Mouse (Mus musculus): ENCODE results near the gene Wnt5b. TPM values are rescaled to one million over a fixed set of nuclear protein-coding genes. Genes with fewer than 3 reads are reported as not detected.

The Wnt5b gene
- polyA plus RNA-seq (2015; fragmentation: Nextera tagmentation; extraction: Ambion mirVana): 6.2 and 6.4 TPM in 2 replicates

DNA sequence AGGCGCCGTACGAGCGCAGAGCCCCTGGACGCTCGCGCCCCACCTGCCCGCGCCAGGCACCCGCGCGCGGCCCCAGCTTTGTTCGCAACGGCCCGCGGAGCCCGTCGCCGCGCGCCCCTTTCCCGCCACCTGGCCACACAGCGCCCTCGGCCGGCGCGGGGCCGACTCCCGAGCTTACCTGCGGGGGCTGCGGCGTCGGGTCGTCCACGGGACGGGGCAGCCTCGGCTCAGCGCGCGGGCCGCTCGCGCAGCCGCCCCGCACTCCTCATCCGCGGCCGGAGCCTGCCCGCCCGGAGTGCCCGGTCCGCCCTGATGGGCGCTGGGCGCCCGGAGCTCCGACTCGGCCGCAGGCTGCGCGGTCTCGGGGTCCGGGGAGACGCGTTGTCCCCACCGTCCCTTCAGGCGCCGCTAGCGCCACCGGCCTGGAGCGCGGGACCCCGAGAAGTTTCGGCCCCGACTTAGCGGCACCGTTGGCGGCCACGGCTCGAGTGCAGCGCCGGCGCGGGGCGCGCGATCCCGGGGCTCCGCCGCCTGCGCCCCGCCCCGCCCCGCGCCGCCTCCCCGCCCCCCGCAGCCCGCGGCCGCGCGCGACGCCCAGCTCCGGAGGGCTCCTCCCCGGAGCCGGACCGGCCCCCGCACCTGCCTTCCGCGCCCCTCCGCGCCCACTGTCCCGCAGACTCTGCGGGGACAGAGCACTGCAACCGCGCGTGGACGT is at the start of gene Wnt5b:
Gene Wnt5b, minus strand, starts transcription at position 545 of the 715 bp plus-strand sequence.
- Histone ChIP-seq H3K9me3 (replicated peaks; ENCODE audit: control insufficient read depth, low read length) (no peaks in the 10 kb centered on the region), H3K4me2 (ENCODE audit: low read depth, low read length) (peak within 1 kb of the TSS; percentile 97), H3K4me3 (replicated peaks; ENCODE audit: low read length) (peak within 1 kb of the TSS; percentile 69), H3K9ac (ENCODE audit: low read length) (peak within 1 kb of the TSS; percentile 81), H3K27ac (ENCODE audit: low read length) (no peak within 1 kb of the TSS), H3K27me3 (ENCODE audit: control insufficient read depth, insufficient read depth, low read length) (no peaks in the 10 kb centered on the region), H3K36me3 (ENCODE audit: control insufficient read depth, insufficient read depth, low read length) (no peaks in the 10 kb centered on the region), H3K4me1 (ENCODE audit: control insufficient read depth, insufficient read depth, low read length) (0 out of 2 replicates have a peak, but pooled peaks cover 5% of the 10 kb centered on the region)
- WGBS: 1% methylated on average over 113 of the region's 120 CpGs
- peak; percentile 68; the same call in 1 of the 2 replicates for ATAC-seq (ENCODE audit: insufficient read depth, low FRiP score)

DNA sequence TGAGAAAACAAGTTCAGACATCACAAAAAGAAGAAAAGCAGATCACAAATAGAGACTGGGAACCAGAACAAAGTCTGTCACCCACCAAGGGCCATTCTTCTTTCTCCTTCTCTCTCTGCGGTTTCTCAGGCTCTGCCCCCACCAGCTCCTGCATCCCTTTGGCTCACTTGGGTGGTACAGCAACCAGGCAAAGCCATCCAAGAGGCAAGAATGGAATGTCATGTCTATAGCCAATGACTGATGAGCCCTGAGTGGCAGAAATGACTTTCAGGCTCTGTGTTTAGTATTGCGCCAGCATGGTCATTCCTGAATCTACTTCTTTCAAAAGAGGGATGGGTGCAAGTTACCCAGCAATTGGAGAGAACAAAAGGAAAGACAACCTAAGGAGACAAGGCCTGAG is 46.7 kb upstream of the Wnt5b start:
- no peak for ATAC-seq (ENCODE audit: insufficient read depth, low FRiP score)
- no peak overlapping the region for H3K9ac ChIP-seq (ENCODE audit: low read length)
- H3K36me3 ChIP-seq (ENCODE audit: control insufficient read depth, insufficient read depth, low read length): no peaks in the 10 kb centered on the region
- no peaks in the 10 kb centered on the region for H3K9me3 ChIP-seq (replicated peaks; ENCODE audit: control insufficient read depth, low read length)
- no peak overlapping the region for H3K4me2 ChIP-seq (ENCODE audit: low read depth, low read length)
- 71% methylated on average over 2 of the region's 2 CpGs for WGBS
- H3K27ac ChIP-seq (ENCODE audit: low read length): peak overlapping the region; percentile 35
- H3K27me3 ChIP-seq (ENCODE audit: control insufficient read depth, insufficient read depth, low read length): no peaks in the 10 kb centered on the region
- peaks cover 9% of the 10 kb centered on the region for H3K4me1 ChIP-seq (ENCODE audit: control insufficient read depth, insufficient read depth, low read length)
- H3K4me3 ChIP-seq (replicated peaks; ENCODE audit: low read length): no peak overlapping the region

DNA sequence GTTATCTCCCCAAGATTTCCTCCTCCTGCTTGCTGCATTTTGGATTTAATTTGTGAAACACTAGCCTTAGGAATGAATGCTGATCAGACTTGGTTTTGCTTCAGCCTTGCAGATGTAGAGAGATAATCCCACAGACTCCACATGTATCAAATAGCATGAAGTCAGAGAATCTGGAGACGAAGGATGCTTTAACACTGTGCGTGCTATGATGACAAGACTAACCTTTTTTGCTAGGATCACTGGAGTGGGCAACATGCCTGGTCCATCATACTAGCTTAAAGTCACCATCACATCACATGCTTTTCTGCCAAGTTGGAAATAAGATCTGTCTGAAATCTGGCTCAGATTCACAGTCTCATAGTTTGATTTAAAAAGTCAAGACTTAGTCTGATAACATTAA is 43.8 kb upstream of the Wnt5b start:
- no peak overlapping the region for H3K27ac ChIP-seq (ENCODE audit: low read length)
- 71% methylated on average over 2 of the region's 2 CpGs for WGBS
- H3K4me2 ChIP-seq (ENCODE audit: low read depth, low read length): no peak overlapping the region
- H3K9ac ChIP-seq (ENCODE audit: low read length): no peak overlapping the region
- peaks cover 13% of the 10 kb centered on the region for H3K4me1 ChIP-seq (ENCODE audit: control insufficient read depth, insufficient read depth, low read length)
- ATAC-seq (ENCODE audit: insufficient read depth, low FRiP score): no peak
- H3K36me3 ChIP-seq (ENCODE audit: control insufficient read depth, insufficient read depth, low read length): no peaks in the 10 kb centered on the region
- no peaks in the 10 kb centered on the region for H3K27me3 ChIP-seq (ENCODE audit: control insufficient read depth, insufficient read depth, low read length)
- H3K9me3 ChIP-seq (replicated peaks; ENCODE audit: control insufficient read depth, low read length): no peaks in the 10 kb centered on the region
- no peak overlapping the region for H3K4me3 ChIP-seq (replicated peaks; ENCODE audit: low read length)

DNA sequence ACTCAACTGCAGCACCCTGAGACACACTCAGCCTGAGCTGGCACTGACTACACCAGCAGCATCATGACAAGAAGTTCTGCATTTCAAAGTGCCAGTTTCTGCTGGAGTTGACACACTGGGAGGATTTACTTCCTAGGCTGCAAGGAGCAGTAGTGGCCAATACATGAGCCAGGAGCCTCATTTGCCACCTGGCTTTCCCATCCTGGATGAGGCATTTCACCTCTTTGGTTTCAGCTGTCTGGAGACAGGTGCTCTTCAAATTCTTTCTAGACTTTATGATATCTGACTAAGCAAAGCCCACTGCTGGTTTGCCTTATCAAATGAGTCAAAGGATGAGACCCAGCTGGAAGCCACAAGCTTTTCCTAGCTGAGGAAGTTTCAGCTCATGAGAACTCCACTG is 43.3 kb upstream of the Wnt5b start:
- peaks cover 13% of the 10 kb centered on the region for H3K4me1 ChIP-seq (ENCODE audit: control insufficient read depth, insufficient read depth, low read length)
- no peak overlapping the region for H3K27ac ChIP-seq (ENCODE audit: low read length)
- H3K9me3 ChIP-seq (replicated peaks; ENCODE audit: control insufficient read depth, low read length): no peaks in the 10 kb centered on the region
- no peak overlapping the region for H3K4me2 ChIP-seq (ENCODE audit: low read depth, low read length)
- H3K27me3 ChIP-seq (ENCODE audit: control insufficient read depth, insufficient read depth, low read length): no peaks in the 10 kb centered on the region
- H3K4me3 ChIP-seq (replicated peaks; ENCODE audit: low read length): no peak overlapping the region
- H3K36me3 ChIP-seq (ENCODE audit: control insufficient read depth, insufficient read depth, low read length): no peaks in the 10 kb centered on the region
- ATAC-seq (ENCODE audit: insufficient read depth, low FRiP score): no peak
- H3K9ac ChIP-seq (ENCODE audit: low read length): no peak overlapping the region

DNA sequence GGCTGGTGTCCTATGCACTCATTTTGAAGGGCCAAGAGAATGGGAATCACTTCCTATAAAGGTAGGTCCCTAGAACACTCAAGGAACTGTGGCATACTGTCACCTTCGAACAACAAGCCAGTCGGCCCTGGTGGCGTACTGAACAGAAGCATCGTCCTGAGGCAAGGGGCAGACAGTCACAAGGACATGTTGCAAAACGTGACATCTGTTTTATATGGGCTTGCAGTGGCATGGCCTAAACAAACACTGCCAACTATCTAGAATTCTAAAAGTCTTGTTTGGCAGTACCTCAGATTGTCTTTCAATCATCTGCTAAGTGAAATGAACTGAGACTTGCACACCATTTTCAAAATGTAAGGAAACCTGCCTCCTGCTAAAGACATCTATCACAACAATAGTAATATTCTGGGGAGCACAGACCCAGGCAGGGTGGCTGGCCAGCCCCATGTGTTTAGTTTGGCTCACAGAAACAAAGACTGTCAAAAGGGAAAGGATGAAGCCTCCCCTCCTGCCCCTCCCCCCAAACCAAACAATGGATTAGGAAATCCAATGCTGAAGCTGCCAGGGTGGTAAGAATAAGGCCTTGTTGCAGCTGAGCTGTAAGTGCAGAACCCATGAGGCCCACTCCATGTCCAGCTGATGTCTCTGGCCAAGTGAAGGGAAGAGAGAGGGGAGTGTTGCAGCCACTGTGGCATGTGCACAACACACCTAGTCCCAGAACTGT is 41.7 kb upstream of the Wnt5b start:
- 70% methylated on average over 5 of the region's 5 CpGs for WGBS
- Histone ChIP-seq H3K36me3 (ENCODE audit: control insufficient read depth, insufficient read depth, low read length) (no peaks in the 10 kb centered on the region), H3K9me3 (replicated peaks; ENCODE audit: control insufficient read depth, low read length) (no peaks in the 10 kb centered on the region), H3K27me3 (ENCODE audit: control insufficient read depth, insufficient read depth, low read length) (no peaks in the 10 kb centered on the region), H3K4me2 (ENCODE audit: low read depth, low read length) (no peak overlapping the region), H3K4me1 (ENCODE audit: control insufficient read depth, insufficient read depth, low read length) (peaks cover 13% of the 10 kb centered on the region), H3K9ac (ENCODE audit: low read length) (no peak overlapping the region), H3K4me3 (replicated peaks; ENCODE audit: low read length) (no peak overlapping the region), H3K27ac (ENCODE audit: low read length) (no peak overlapping the region)
- no peak for ATAC-seq (ENCODE audit: insufficient read depth, low FRiP score)

DNA sequence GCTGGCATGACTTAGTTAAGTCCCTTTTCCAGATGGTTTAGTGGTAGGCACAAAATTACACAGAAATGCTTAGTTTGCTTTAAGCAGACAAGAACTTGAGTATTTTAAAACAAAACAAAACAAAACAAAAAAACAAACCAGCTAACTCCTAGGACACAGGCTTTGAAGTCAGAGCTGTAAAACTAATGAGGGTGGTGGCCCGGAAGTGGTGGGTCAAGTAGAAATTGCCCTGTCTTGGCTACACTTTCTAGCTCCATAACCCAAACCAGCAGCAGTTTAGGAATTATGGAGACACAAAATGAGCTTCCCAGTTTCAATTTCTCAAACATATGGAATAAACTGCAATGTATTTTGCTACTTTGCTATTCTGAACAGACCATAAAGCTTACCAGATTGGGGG is 39.9 kb upstream of the Wnt5b start:
- Histone ChIP-seq H3K9me3 (replicated peaks; ENCODE audit: control insufficient read depth, low read length) (no peaks in the 10 kb centered on the region), H3K27ac (ENCODE audit: low read length) (no peak overlapping the region), H3K9ac (ENCODE audit: low read length) (no peak overlapping the region), H3K4me3 (replicated peaks; ENCODE audit: low read length) (no peak overlapping the region), H3K4me2 (ENCODE audit: low read depth, low read length) (no peak overlapping the region), H3K4me1 (ENCODE audit: control insufficient read depth, insufficient read depth, low read length) (peaks cover 17% of the 10 kb centered on the region), H3K36me3 (ENCODE audit: control insufficient read depth, insufficient read depth, low read length) (no peaks in the 10 kb centered on the region), H3K27me3 (ENCODE audit: control insufficient read depth, insufficient read depth, low read length) (no peaks in the 10 kb centered on the region)
- 66% methylated on average over 1 of the region's 1 CpGs for WGBS
- ATAC-seq (ENCODE audit: insufficient read depth, low FRiP score): no peak

DNA sequence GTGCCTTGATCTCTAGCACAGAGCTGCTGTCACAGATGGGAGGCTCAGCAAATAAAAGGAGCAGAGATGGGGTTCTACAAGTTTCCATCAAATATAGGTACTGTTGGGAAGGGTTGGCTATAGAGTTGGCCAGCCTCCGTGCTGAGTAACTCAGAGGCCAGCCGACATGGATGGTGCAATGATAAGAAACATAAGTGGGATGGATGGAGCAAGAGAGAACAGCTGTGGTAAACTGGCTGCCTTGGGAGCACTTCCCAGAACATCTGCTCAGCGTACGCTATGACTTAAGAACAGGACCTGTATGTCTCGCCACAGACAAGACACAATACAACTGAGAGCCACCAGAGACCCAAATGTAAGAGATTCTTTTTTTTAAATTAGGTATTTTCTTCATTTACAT is 39.0 kb upstream of the Wnt5b start:
- peaks cover 21% of the 10 kb centered on the region for H3K4me1 ChIP-seq (ENCODE audit: control insufficient read depth, insufficient read depth, low read length)
- no peaks in the 10 kb centered on the region for H3K27me3 ChIP-seq (ENCODE audit: control insufficient read depth, insufficient read depth, low read length)
- no peaks in the 10 kb centered on the region for H3K36me3 ChIP-seq (ENCODE audit: control insufficient read depth, insufficient read depth, low read length)
- no peak for ATAC-seq (ENCODE audit: insufficient read depth, low FRiP score)
- no peak overlapping the region for H3K27ac ChIP-seq (ENCODE audit: low read length)
- H3K4me3 ChIP-seq (replicated peaks; ENCODE audit: low read length): no peak overlapping the region
- no peak overlapping the region for H3K4me2 ChIP-seq (ENCODE audit: low read depth, low read length)
- no peak overlapping the region for H3K9ac ChIP-seq (ENCODE audit: low read length)
- no peaks in the 10 kb centered on the region for H3K9me3 ChIP-seq (replicated peaks; ENCODE audit: control insufficient read depth, low read length)
- WGBS: 80% methylated on average over 5 of the region's 5 CpGs

DNA sequence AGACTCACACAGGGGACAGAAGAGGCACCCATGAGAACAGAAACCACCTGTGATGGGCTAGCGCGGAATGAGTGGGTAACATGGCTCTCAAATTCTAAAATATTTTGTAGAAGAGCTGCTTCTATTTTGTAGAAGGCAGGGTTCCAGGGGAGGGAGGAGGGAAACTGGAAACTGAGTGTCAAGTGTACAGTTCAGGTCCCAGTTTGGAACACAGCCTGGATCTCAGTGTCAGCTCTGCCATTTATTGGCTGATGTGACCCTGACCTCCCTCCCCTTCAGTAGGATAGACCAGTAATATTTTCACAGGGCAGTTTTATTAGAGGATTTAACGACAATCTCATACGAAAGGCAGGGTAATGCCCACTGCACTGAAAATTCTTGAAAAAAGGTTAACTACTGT is 32.6 kb upstream of the Wnt5b start:
- Histone ChIP-seq H3K4me1 (ENCODE audit: control insufficient read depth, insufficient read depth, low read length) (peaks cover 8% of the 10 kb centered on the region; the same call in 1 of the 2 replicates), H3K36me3 (ENCODE audit: control insufficient read depth, insufficient read depth, low read length) (no peaks in the 10 kb centered on the region; the same call in 1 of the 2 replicates), H3K27ac (ENCODE audit: low read length) (no peak overlapping the region), H3K9me3 (replicated peaks; ENCODE audit: control insufficient read depth, low read length) (no peaks in the 10 kb centered on the region), H3K4me2 (ENCODE audit: low read depth, low read length) (no peak overlapping the region), H3K9ac (ENCODE audit: low read length) (no peak overlapping the region), H3K4me3 (replicated peaks; ENCODE audit: low read length) (no peak overlapping the region), H3K27me3 (ENCODE audit: control insufficient read depth, insufficient read depth, low read length) (no peaks in the 10 kb centered on the region)
- 93% methylated on average over 4 of the region's 4 CpGs for WGBS
- ATAC-seq (ENCODE audit: insufficient read depth, low FRiP score): no peak

DNA sequence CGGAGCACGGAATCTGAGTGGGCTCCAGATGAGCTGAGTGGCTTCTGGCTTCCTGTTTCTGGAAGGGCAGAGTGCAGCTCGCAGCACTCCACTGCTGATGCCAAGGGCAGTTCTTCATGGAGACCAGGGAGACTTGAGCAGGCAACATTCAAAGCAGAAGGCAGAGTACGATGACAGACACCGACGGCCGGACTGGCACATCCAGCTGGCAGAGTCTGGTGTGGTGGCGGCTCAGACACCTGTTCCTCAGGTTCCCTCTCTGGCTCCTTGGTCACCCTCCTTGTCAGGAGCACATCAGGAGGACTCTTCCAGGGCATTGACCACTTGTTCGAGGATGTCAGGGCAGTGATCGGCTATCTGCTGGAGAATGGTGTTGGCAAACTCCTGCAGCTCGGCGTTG is 31.2 kb upstream of the Wnt5b start:
- Histone ChIP-seq H3K9me3 (replicated peaks; ENCODE audit: control insufficient read depth, low read length) (no peaks in the 10 kb centered on the region), H3K36me3 (ENCODE audit: control insufficient read depth, insufficient read depth, low read length) (no peaks in the 10 kb centered on the region; the same call in 1 of the 2 replicates)
- WGBS: 93% methylated on average over 12 of the region's 12 CpGs

More for the DNA sequence above, 31.2 kb upstream of the Wnt5b start:
- ATAC-seq (ENCODE audit: insufficient read depth, low FRiP score): no peak
- Histone ChIP-seq H3K9ac (ENCODE audit: low read length) (no peak overlapping the region), H3K27me3 (ENCODE audit: control insufficient read depth, insufficient read depth, low read length) (no peaks in the 10 kb centered on the region), H3K27ac (ENCODE audit: low read length) (no peak overlapping the region), H3K4me2 (ENCODE audit: low read depth, low read length) (no peak overlapping the region), H3K4me3 (replicated peaks; ENCODE audit: low read length) (no peak overlapping the region), H3K4me1 (ENCODE audit: control insufficient read depth, insufficient read depth, low read length) (peaks cover 8% of the 10 kb centered on the region; the same call in 1 of the 2 replicates)
